8 mouse cellular contexts compared by ENCODE assay signal in the genomic region with DNA sequence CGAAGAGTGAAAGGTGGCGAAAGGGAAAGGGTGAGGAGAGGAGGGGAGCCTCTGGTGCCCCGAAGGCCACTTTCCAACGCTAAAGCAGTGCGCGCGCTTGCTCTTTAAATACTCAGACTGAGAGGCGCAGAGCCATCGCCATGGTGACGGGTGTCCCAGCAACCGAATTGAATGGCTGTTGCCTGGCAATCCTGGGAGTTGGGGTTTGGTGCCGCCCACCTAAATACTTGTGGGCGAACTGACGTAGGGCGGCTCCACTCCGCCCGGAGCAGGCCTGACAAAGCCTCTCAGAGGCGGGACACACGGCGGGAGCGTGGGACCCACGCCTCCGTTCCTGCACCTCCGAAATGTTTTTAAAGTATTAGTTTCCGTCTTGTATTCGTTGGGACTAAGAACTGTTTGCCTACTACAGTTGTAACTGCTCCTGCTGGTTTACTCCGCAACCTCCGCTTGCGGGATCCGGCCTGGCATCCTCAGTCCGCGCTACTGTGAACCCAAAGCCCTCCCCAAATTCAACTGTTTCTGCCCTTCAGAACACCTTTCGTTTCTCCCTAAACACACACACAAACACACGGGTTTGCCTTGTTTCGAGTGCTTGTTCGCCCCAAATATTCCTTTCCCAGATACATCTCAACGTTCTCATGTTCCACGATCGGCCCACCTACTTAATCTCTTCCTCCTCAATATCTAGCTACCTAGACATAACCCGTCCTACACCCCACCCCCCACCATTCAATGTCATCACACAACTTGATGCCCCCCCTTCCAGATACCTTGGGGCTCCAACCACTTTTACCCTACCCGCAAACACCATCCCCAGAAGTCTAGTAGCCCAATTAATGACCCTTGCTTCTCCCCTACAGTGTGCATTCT. TPM values are rescaled to one million over a fixed set of nuclear protein-coding genes. Genes with fewer than 3 reads are reported as not detected.
DNase-seq lines count a peak whose midpoint lies in the region; ATAC-seq lines count a peak whose summit lies in the region.

No protein-coding gene starts in this region.

- intact Hi-C loops in left cerebral cortex, postnatal 25 days (cut with DNase I): loop anchor here (2.0 kb wide), 1 partner anchor 17 kb away; a partner anchor contains a TSS

- peaks cover 27% of the 10 kb centered on the region for H3K4me1 ChIP-seq in intestine, embryonic 15.5 days (replicated peaks)

- peak overlapping the region; percentile 28; the same call in 1 of the 2 replicates for H3K9ac ChIP-seq in intestine, embryonic 15.5 days

- peak overlapping the region; percentile 44 for H3K4me3 ChIP-seq in intestine, embryonic 15.5 days (replicated peaks)

- H3K4me2 ChIP-seq in intestine, embryonic 15.5 days (replicated peaks): peak overlapping the region; percentile 84

- H3K9me3 ChIP-seq in intestine, embryonic 15.5 days: no peaks in the 10 kb centered on the region

- WGBS in intestine, embryonic 15.5 days: 4% methylated on average over 41 of the region's 41 CpGs

- peak; percentile 61 for ATAC-seq in granulocyte monocyte progenitor cell, adult 5-6 weeks (replicated peaks; ENCODE audit: poor library complexity, severe bottlenecking)
- ATAC-seq in intestine, embryonic 15.5 days: peak; percentile 73
- peak; percentile 68 for ATAC-seq in megakaryocyte progenitor cell, adult 5-6 weeks (replicated peaks; ENCODE audit: poor library complexity)

- DNase-seq in cerebellum, adult 9-11 months: peak; percentile 63
- no peak for DNase-seq in cerebellum, adult 8-10 months
- DNase-seq in embryo, embryonic 9.5 days (ENCODE audit: extremely low spot score): peak; percentile 91
- DNase-seq in left cerebral cortex, postnatal 25 days (ENCODE audit: low spot score in 2 of 2): peak; percentile 92 to 97
- DNase-seq in right cerebral cortex, postnatal 14 days: peak; percentile 85

- no peaks in the 10 kb centered on the region for H3K36me3 ChIP-seq in intestine, embryonic 15.5 days

- peak overlapping the region; percentile 54; the same call in 1 of the 2 replicates for H3K27ac ChIP-seq in intestine, embryonic 15.5 days

- 0 out of 2 replicates have a peak, but pooled peaks cover 4% of the 10 kb centered on the region for H3K27me3 ChIP-seq in intestine, embryonic 15.5 days (replicated peaks)

RNA-seq across cellular contexts. Expression of a gene that starts 0.7 kb away (rescaled TPM):
- total RNA-seq in granulocyte monocyte progenitor cell, adult 5-6 weeks (2014; fragmentation: Nextera tagmentation): 78.6 and 102 TPM in 2 replicates
- total RNA-seq in granulocyte monocyte progenitor cell, adult 5-6 weeks (2017): 76.4 and 114 TPM in 2 replicates
- polyA plus RNA-seq in intestine, embryonic 15.5 days (2015; fragmentation: Nextera tagmentation; extraction: Ambion mirVana): 214 and 222 TPM in 2 replicates
- total RNA-seq in left cerebral cortex, postnatal 25 days (2021): 10 to 100 TPM; 89.5 to 94.5 TPM
- 70.4 and 95.6 TPM in 2 replicates for total RNA-seq in megakaryocyte progenitor cell, adult 5-6 weeks (2015)
- 66.1 and 95.2 TPM in 2 replicates for total RNA-seq in megakaryocyte progenitor cell, adult 5-6 weeks (2017)

RNA-seq across cellular contexts. Expression of a gene that starts 1.3 kb away (rescaled TPM):
- not detected in 2 replicates for total RNA-seq in granulocyte monocyte progenitor cell, adult 5-6 weeks (2014; fragmentation: Nextera tagmentation)
- total RNA-seq in granulocyte monocyte progenitor cell, adult 5-6 weeks (2017): 0.04 TPM in 1 of 2 replicates, not detected in the other
- 10.1 and 19.7 TPM in 2 replicates for polyA plus RNA-seq in intestine, embryonic 15.5 days (2015; fragmentation: Nextera tagmentation; extraction: Ambion mirVana)
- total RNA-seq in left cerebral cortex, postnatal 25 days (2021): 1 to 10 TPM in 1 of 2 experiments, under 1 TPM in 1; 0.80 to 1.2 TPM
- total RNA-seq in megakaryocyte progenitor cell, adult 5-6 weeks (2015): 0.44 TPM in 1 of 2 replicates, not detected in the other
- total RNA-seq in megakaryocyte progenitor cell, adult 5-6 weeks (2017): not detected in 2 replicates

RNA-seq across cellular contexts. Expression of a gene that starts 12.6 kb away (rescaled TPM):
- not detected in 2 replicates for total RNA-seq in granulocyte monocyte progenitor cell, adult 5-6 weeks (2014; fragmentation: Nextera tagmentation)
- 0.13 TPM in 1 of 2 replicates, not detected in the other for total RNA-seq in granulocyte monocyte progenitor cell, adult 5-6 weeks (2017)
- 20.4 and 23.0 TPM in 2 replicates for polyA plus RNA-seq in intestine, embryonic 15.5 days (2015; fragmentation: Nextera tagmentation; extraction: Ambion mirVana)
- 10 to 100 TPM; 23.6 to 26.5 TPM for total RNA-seq in left cerebral cortex, postnatal 25 days (2021)
- not detected in 2 replicates for total RNA-seq in megakaryocyte progenitor cell, adult 5-6 weeks (2015)
- total RNA-seq in megakaryocyte progenitor cell, adult 5-6 weeks (2017): 0.42 TPM in 1 of 2 replicates, not detected in the other

RNA-seq across cellular contexts. Expression of a gene that starts 18.2 kb away (rescaled TPM):
- total RNA-seq in granulocyte monocyte progenitor cell, adult 5-6 weeks (2014; fragmentation: Nextera tagmentation): 312 and 315 TPM in 2 replicates
- total RNA-seq in granulocyte monocyte progenitor cell, adult 5-6 weeks (2017): 376 and 384 TPM in 2 replicates
- 348 and 351 TPM in 2 replicates for polyA plus RNA-seq in intestine, embryonic 15.5 days (2015; fragmentation: Nextera tagmentation; extraction: Ambion mirVana)
- 10 to 100 TPM; 69.2 to 69.4 TPM for total RNA-seq in left cerebral cortex, postnatal 25 days (2021)
- total RNA-seq in megakaryocyte progenitor cell, adult 5-6 weeks (2015): 284 and 290 TPM in 2 replicates
- 294 and 304 TPM in 2 replicates for total RNA-seq in megakaryocyte progenitor cell, adult 5-6 weeks (2017)

RNA-seq across cellular contexts. Expression of a gene that starts 18.6 kb away (rescaled TPM):
- 3.7 and 6.0 TPM in 2 replicates for total RNA-seq in granulocyte monocyte progenitor cell, adult 5-6 weeks (2014; fragmentation: Nextera tagmentation)
- 0.52 and 2.8 TPM in 2 replicates for total RNA-seq in granulocyte monocyte progenitor cell, adult 5-6 weeks (2017)
- 2.9 and 4.1 TPM in 2 replicates for polyA plus RNA-seq in intestine, embryonic 15.5 days (2015; fragmentation: Nextera tagmentation; extraction: Ambion mirVana)
- 10 to 100 TPM; 89.8 to 94.3 TPM for total RNA-seq in left cerebral cortex, postnatal 25 days (2021)
- 1.2 and 1.5 TPM in 2 replicates for total RNA-seq in megakaryocyte progenitor cell, adult 5-6 weeks (2015)
- total RNA-seq in megakaryocyte progenitor cell, adult 5-6 weeks (2017): 0.12 and 0.91 TPM in 2 replicates

Comparison
In these comparisons a context has a peak if more than half of its experiments do, and no peak if none do; other contexts are left out.
1. RNA of a gene that starts 12.6 kb away (total RNA-seq): 23.6 to 26.5 TPM in left cerebral cortex, postnatal 25 days; 0.42 TPM in megakaryocyte progenitor cell, adult 5-6 weeks and 0.13 TPM in granulocyte monocyte progenitor cell, adult 5-6 weeks; every median in the first group is over 10 times any median in the second.
2. Peak in every context shown above with its lines, with median percentiles within 50 percentile points of each other: ATAC-seq.